Mouse (Mus musculus): Measurements from ENCODE around the gene Cav2. TPM values are rescaled to one million over a fixed set of nuclear protein-coding genes. Genes with fewer than 3 reads are reported as not detected.
A peak's percentile ranks its signal among the peaks of the same experiment; 100 is the strongest.

The Cav2 gene
- polyA plus RNA-seq, 1 experiment: 223 TPM

- H3K27ac ChIP-seq (replicated peaks; ENCODE audit: low read depth, low read length): 0 out of 2 replicates have a peak overlapping the region, but pooled peaks have one; percentile 44
- H3K4me1 ChIP-seq (ENCODE audit: control insufficient read depth, insufficient read depth, insufficient read length, low read length): peaks cover 14% of the 10 kb centered on the region
- H3K4me3 ChIP-seq (ENCODE audit: insufficient read depth, low read depth, low read length): no peak overlapping the region
Measured at GRCm38 (mm10) chr6:17286381-17286780, 5.4 kb downstream of the Cav2 start.

- Histone ChIP-seq H3K4me1 (ENCODE audit: control insufficient read depth, insufficient read depth, insufficient read length, low read length) (no peaks in the 10 kb centered on the region), H3K27ac (replicated peaks; ENCODE audit: low read depth, low read length) (no peak overlapping the region), H3K4me3 (ENCODE audit: insufficient read depth, low read depth, low read length) (no peak overlapping the region)
Measured at GRCm38 (mm10) chr6:17295116-17295515, 14.1 kb downstream of the Cav2 start.

DNA sequence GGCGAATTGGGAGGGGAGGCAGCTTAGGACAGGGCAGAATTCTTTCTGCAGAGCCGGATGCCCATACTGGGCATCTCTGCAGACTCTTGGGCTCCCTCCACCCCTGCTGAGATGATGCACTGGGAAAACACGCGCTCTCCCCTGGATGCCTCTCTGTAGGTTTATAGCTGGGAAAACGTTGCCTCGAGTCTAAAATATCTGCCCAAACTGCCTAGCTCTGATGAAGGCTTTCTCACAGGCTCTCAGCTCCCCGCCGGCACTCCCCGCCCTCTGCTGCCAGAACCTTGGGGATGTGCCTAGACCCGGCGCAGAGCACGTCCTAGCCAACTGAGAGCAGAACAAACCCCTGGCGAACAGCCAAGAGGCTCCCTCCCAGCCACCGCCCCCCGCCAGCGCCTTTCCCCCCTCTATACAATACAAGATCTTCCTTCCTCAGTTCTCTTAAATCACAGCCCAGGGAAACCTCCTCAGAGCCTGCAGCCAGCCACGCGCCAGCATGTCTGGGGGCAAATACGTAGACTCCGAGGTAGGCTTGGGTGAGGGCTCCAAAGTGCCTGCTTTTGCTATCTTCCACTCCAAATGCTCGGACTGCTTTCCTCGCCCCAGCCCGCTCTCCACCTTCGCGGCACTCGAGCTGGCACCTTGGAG lies 25.1 kb downstream of the Cav2 start, which contains the start of gene Cav1:
TSS of gene Cav1 (plus strand) at position 382 of the 648 bp plus-strand sequence.
- peak within 1 kb of the TSS; percentile 81 for H3K4me3 ChIP-seq (ENCODE audit: insufficient read depth, low read depth, low read length)
- H3K4me1 ChIP-seq (ENCODE audit: control insufficient read depth, insufficient read depth, insufficient read length, low read length): no peaks in the 10 kb centered on the region
- peak within 1 kb of the TSS; percentile 99 for H3K27ac ChIP-seq (replicated peaks; ENCODE audit: low read depth, low read length)

DNA sequence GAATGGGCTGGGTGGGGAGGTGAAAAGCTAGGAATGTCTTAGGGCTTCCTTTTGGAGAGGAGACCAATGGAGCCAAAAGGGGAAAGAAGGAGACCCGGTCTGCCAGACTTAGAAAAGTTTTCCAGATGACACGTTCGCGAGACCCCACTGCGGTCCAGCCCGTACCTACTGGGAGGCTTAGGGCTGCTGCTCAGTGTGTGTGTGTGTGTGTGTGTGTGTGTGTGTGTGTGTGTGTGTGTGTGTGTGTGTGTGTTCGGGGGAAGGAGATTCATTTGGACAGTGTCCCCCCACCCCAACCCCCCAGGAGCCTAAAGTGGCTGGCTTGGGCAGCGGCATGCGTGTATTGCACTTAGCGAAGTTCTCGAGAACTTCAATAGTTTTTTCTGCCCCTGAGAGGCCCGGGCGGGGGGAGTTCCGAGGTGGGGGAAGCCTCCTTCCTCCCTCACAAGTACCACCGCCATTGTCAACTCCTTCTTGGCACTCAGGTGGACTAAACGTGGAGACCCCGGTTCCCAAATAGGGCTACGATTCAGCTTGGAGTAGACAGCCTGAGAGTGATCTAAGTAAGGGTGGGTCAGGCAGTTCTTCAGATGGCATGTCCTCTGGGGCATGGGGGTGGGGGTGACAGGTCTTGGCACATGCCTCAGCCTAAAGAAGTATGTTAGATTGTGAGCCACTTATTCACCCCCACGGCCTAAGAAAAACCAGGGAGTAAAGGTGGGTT lies 25.8 kb downstream of the Cav2 start:
- peak overlapping the region; percentile 81 for H3K4me3 ChIP-seq (ENCODE audit: insufficient read depth, low read depth, low read length)
- H3K27ac ChIP-seq (replicated peaks; ENCODE audit: low read depth, low read length): peak overlapping the region; percentile 99
- H3K4me1 ChIP-seq (ENCODE audit: control insufficient read depth, insufficient read depth, insufficient read length, low read length): 0 out of 2 replicates have a peak, but pooled peaks cover 2% of the 10 kb centered on the region

- Histone ChIP-seq H3K27ac (replicated peaks; ENCODE audit: low read depth, low read length) (peak overlapping the region; percentile 99), H3K4me1 (ENCODE audit: control insufficient read depth, insufficient read depth, insufficient read length, low read length) (0 out of 2 replicates have a peak, but pooled peaks cover 3% of the 10 kb centered on the region), H3K4me3 (ENCODE audit: insufficient read depth, low read depth, low read length) (peak overlapping the region; percentile 81)
Measured at GRCm38 (mm10) chr6:17307461-17308115, 26.6 kb downstream of the Cav2 start.

DNA sequence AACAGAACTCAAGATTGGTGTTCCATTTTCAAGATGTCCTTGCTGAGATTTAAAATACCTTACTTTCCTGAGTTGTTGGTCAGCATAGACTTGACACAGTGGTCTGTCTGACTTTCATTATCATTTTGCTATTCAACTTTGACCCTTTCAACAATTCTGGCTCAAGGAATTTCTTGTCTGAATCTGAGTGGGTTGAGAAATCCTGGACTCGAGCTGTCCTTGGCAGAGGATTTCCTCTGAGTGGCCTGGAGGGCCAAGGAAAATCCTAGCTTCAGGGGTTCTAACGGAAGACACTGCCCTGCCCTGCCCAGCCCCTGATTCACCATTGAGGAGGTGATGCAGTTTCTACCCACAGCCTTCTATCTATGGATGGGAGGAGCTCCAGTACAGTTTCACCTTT lies 27.7 kb downstream of the Cav2 start:
- peak overlapping the region; percentile 99 for H3K27ac ChIP-seq (replicated peaks; ENCODE audit: low read depth, low read length)

GRCm38 (mm10) chr6:17309260-17309659 lies 28.3 kb downstream of the Cav2 start:
- H3K4me1 ChIP-seq (ENCODE audit: control insufficient read depth, insufficient read depth, insufficient read length, low read length): 0 out of 2 replicates have a peak, but pooled peaks cover 3% of the 10 kb centered on the region
- H3K4me3 ChIP-seq (ENCODE audit: insufficient read depth, low read depth, low read length): peak overlapping the region; percentile 81
- H3K27ac ChIP-seq (replicated peaks; ENCODE audit: low read depth, low read length): peak overlapping the region; percentile 99

More for the DNA sequence above, 27.7 kb downstream of the Cav2 start:
- Histone ChIP-seq H3K4me1 (ENCODE audit: control insufficient read depth, insufficient read depth, insufficient read length, low read length) (0 out of 2 replicates have a peak, but pooled peaks cover 3% of the 10 kb centered on the region), H3K4me3 (ENCODE audit: insufficient read depth, low read depth, low read length) (peak overlapping the region; percentile 81)

DNA sequence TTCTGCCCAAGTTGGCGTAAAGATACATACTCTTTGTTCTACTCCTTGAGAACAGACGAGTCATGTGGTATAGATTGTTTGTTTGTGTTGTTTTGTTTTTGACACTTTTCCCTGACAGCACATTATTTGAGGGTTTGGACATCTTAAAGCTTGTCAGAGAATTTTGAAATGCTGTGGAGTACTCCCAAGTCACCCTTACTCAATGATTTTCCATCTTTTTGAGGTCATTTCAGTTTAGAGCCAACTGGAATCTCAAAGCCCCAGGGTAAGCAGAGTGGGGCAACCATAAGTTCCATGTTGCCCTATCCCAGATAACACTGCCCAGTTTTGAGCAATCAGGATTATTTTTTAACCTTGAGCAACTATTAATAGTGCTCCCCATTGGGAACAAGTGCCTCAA lies 33.3 kb downstream of the Cav2 start:
- H3K4me3 ChIP-seq (ENCODE audit: insufficient read depth, low read depth, low read length): peak overlapping the region; percentile 32
- H3K4me1 ChIP-seq (ENCODE audit: control insufficient read depth, insufficient read depth, insufficient read length, low read length): peaks cover 20% of the 10 kb centered on the region
- H3K27ac ChIP-seq (replicated peaks; ENCODE audit: low read depth, low read length): peak overlapping the region; percentile 99

GRCm38 (mm10) chr6:17314659-17315616 lies 34.0 kb downstream of the Cav2 start:
- H3K27ac ChIP-seq (replicated peaks; ENCODE audit: low read depth, low read length): peak overlapping the region; percentile 99
- peaks cover 24% of the 10 kb centered on the region for H3K4me1 ChIP-seq (ENCODE audit: control insufficient read depth, insufficient read depth, insufficient read length, low read length)
- H3K4me3 ChIP-seq (ENCODE audit: insufficient read depth, low read depth, low read length): peak overlapping the region; percentile 32

GRCm38 (mm10) chr6:17316294-17317166 lies 35.5 kb downstream of the Cav2 start:
- Histone ChIP-seq H3K27ac (replicated peaks; ENCODE audit: low read depth, low read length) (peak overlapping the region; percentile 95), H3K4me3 (ENCODE audit: insufficient read depth, low read depth, low read length) (peak overlapping the region; percentile 23)

DNA sequence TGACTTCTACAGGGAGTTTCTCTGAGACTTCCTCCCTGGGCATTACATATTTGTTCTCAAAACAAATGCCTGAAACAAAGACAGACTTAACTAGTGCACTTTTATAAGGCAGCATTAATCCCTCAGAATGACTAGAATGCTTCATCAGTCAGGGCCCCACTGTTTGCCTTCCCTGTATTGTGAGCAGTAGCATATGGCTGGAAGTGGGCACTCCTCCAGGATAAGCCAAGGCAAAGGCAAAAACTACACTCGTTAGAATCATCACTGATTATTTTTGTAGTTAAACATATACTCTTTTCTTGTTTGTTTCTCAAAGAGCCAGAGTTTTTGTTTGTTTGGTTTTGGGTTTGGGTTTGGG lies 36.2 kb downstream of the Cav2 start:
- H3K4me3 ChIP-seq (ENCODE audit: insufficient read depth, low read depth, low read length): no peak overlapping the region

More at GRCm38 (mm10) chr6:17316294-17317166, 35.5 kb downstream of the Cav2 start:
- peaks cover 32% of the 10 kb centered on the region for H3K4me1 ChIP-seq (ENCODE audit: control insufficient read depth, insufficient read depth, insufficient read length, low read length)

DNA sequence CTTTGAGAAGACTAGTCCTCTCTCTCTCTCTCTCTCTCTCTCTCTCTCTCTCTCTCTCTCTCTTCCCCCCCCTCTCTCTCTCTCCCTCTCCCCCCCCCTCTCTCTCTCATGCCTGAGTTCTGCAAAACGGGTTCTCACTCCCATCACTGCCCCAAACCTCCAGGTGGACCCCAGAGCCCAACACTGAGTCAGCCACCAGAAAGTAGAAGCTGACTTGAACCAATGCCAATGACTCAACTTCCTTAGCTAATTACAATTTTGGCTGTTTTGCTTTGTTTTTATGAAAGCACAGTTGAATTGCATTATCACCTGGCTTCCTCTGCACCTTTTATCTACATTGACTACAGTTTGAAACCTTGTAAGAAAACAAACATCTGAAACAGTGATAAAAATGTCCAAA lies 37.0 kb downstream of the Cav2 start:
- peaks cover 35% of the 10 kb centered on the region for H3K4me1 ChIP-seq (ENCODE audit: control insufficient read depth, insufficient read depth, insufficient read length, low read length)
- peak overlapping the region; percentile 95 for H3K27ac ChIP-seq (replicated peaks; ENCODE audit: low read depth, low read length)

More for the DNA sequence above, 36.2 kb downstream of the Cav2 start:
- Histone ChIP-seq H3K27ac (replicated peaks; ENCODE audit: low read depth, low read length) (peak overlapping the region; percentile 95), H3K4me1 (ENCODE audit: control insufficient read depth, insufficient read depth, insufficient read length, low read length) (peaks cover 34% of the 10 kb centered on the region)

GRCm38 (mm10) chr6:17321976-17322375 lies 41.0 kb downstream of the Cav2 start:
- H3K27ac ChIP-seq (replicated peaks; ENCODE audit: low read depth, low read length): peak overlapping the region; percentile 71

More for the DNA sequence above, 37.0 kb downstream of the Cav2 start:
- no peak overlapping the region for H3K4me3 ChIP-seq (ENCODE audit: insufficient read depth, low read depth, low read length)

More at GRCm38 (mm10) chr6:17321976-17322375, 41.0 kb downstream of the Cav2 start:
- no peak overlapping the region for H3K4me3 ChIP-seq (ENCODE audit: insufficient read depth, low read depth, low read length)
- H3K4me1 ChIP-seq (ENCODE audit: control insufficient read depth, insufficient read depth, insufficient read length, low read length): peaks cover 32% of the 10 kb centered on the region

All from brown adipose tissue, adult 24 weeks (tissue).